Mouse (Mus musculus) CH12.LX (cell line): ENCODE data around the gene Bok. TPM values are rescaled to one million over a fixed set of nuclear protein-coding genes. Genes with fewer than 3 reads are reported as not detected.
"Not testable (repeated sequence)": the region's sequence is repeated elsewhere in the genome, so short reads cannot be mapped to it uniquely, and the experiment has no call there.

ENCODE experiments used
- DNase-seq: peaks from one replicate; pipeline ENCODE4 v3.0.0-alpha.2; 2013; ENCODE audit errors: extremely low read depth
- H3K27ac ChIP-seq: 2 replicates; pipeline ENCODE4 v1.5.1; 2012; ENCODE audit warnings: low read depth, mild to moderate bottlenecking, control low read depth, moderate library complexity; ENCODE audit not compliant: insufficient read depth
- H3K27me3 ChIP-seq: replicated peaks from 2 replicates; pipeline ENCODE3; 2012; ENCODE audit warnings: inconsistent platforms
- H3K36me3 ChIP-seq, 2 experiments: replicated peaks in 1 of 2; 2 replicates each; pipeline versions ENCODE3 to v1.6.1; 2012; ENCODE audit warnings: inconsistent platforms in 1 of 2, low read length in 1 of 2, mild to moderate bottlenecking in 1 of 2, mixed read lengths in 1 of 2, moderate library complexity in 1 of 2; ENCODE audit not compliant: control insufficient read depth in 1 of 2, insufficient read depth in 1 of 2
- H3K4me1 ChIP-seq, 2 experiments: 2 replicates each; pipeline ENCODE4 v1.6.1; 2012; ENCODE audit warnings: inconsistent platforms in 1 of 2, moderate library complexity in 1 of 2; ENCODE audit not compliant: insufficient read depth in 2 of 2, control insufficient read depth in 1 of 2
- H3K4me2 ChIP-seq: 2 replicates; pipeline ENCODE4 v1.6.1; 2012; ENCODE audit warnings: low read depth, mild to moderate bottlenecking, control low read depth; ENCODE audit not compliant: poor library complexity, insufficient read depth, severe bottlenecking
- H3K4me3 ChIP-seq, 3 experiments: fragments of 150-350 bp in 1 of 3; sonication (generic) in 1 of 3; replicated peaks in 1 of 3; 2 replicates each; pipeline versions ENCODE3 to v1.5.1; 2011 to 2012; ENCODE audit warnings: low read depth in 2 of 3, low read length in 2 of 3, mild to moderate bottlenecking in 2 of 3, moderate library complexity in 2 of 3, control low read depth in 1 of 3, improper control_type of control experiment in 1 of 3, inconsistent platforms in 1 of 3, mixed read lengths in 1 of 3; ENCODE audit not compliant: poor library complexity in 1 of 3
- H3K79me2 ChIP-seq: replicated peaks from 2 replicates; pipeline ENCODE4 v1.6.1; 2012; ENCODE audit warnings: mild to moderate bottlenecking, moderate library complexity; ENCODE audit not compliant: control insufficient read depth, poor library complexity, insufficient read depth, severe bottlenecking; ENCODE audit errors: extremely low read depth
- H3K9ac ChIP-seq: 2 replicates; pipeline ENCODE4 v1.6.1; 2012; ENCODE audit warnings: low read depth, mild to moderate bottlenecking, control low read depth, moderate library complexity; ENCODE audit not compliant: insufficient read depth
- H3K9me3 ChIP-seq: replicated peaks from 2 replicates; pipeline ENCODE3; 2012; ENCODE audit warnings: low read length, inconsistent platforms, mixed read lengths
- CTCF ChIP-seq, 2 experiments: IDR thresholded peaks in 1 of 2; conservative IDR thresholded peaks in 1 of 2; 2 replicates each; pipeline ENCODE4 v1.5.1; 2011 to 2012; ENCODE audit warnings: low read depth in 2 of 2, low read length in 2 of 2, improper control_type of control experiment in 1 of 2, inconsistent platforms in 1 of 2, mild to moderate bottlenecking in 1 of 2, moderate library complexity in 1 of 2
- ELF1 ChIP-seq: IDR thresholded peaks from 2 replicates; pipeline ENCODE4 v1.6.1; 2014; ENCODE audit warnings: low read depth, mild to moderate bottlenecking, inconsistent platforms, low read length, improper control_type of control experiment
- GABPA ChIP-seq: IDR thresholded peaks from 2 replicates; pipeline ENCODE4 v1.6.1; 2012; ENCODE audit warnings: low read depth, low read length, improper control_type of control experiment, inconsistent platforms; ENCODE audit not compliant: insufficient replicate concordance
- HCFC1 ChIP-seq: IDR thresholded peaks from 2 replicates; pipeline ENCODE4 v1.6.1; 2012; ENCODE audit warnings: low read depth, mild to moderate bottlenecking, inconsistent platforms, low read length, improper control_type of control experiment
- JUN ChIP-seq: IDR thresholded peaks from 2 replicates; pipeline ENCODE4 v1.6.1; 2011; ENCODE audit warnings: low read depth, mild to moderate bottlenecking, low read length, improper control_type of control experiment, moderate library complexity; ENCODE audit not compliant: insufficient read depth
- MAFK ChIP-seq: IDR thresholded peaks from 2 replicates; pipeline ENCODE4 v1.6.1; 2011; ENCODE audit warnings: low read length, improper control_type of control experiment; ENCODE audit not compliant: insufficient replicate concordance
- MAX ChIP-seq: IDR thresholded peaks from 2 replicates; pipeline ENCODE4 v1.6.1; 2011; ENCODE audit warnings: low read length, improper control_type of control experiment
- MAZ ChIP-seq: IDR thresholded peaks from 2 replicates; pipeline ENCODE4 v1.6.1; 2012; ENCODE audit warnings: low read depth, mild to moderate bottlenecking, inconsistent platforms, low read length, improper control_type of control experiment, moderate library complexity
- MXI1 ChIP-seq: IDR thresholded peaks from 2 replicates; pipeline ENCODE4 v1.6.1; 2011; ENCODE audit warnings: mild to moderate bottlenecking, low read depth, low read length, improper control_type of control experiment
- NRF1 ChIP-seq: IDR thresholded peaks from 2 replicates; pipeline ENCODE4 v1.6.1; 2014; ENCODE audit warnings: low read depth, mild to moderate bottlenecking, inconsistent platforms, low read length, improper control_type of control experiment, moderate library complexity
- POLR2A ChIP-seq: IDR thresholded peaks from 2 replicates; pipeline ENCODE4 v1.6.1; 2011; ENCODE audit warnings: low read depth, mild to moderate bottlenecking, improper control_type of control experiment, low read length
- RAD21 ChIP-seq: IDR thresholded peaks from 2 replicates; pipeline ENCODE4 v1.6.1; 2011; ENCODE audit warnings: low read depth, mild to moderate bottlenecking, low read length, improper control_type of control experiment, moderate library complexity
- SIN3A ChIP-seq: IDR thresholded peaks from 2 replicates; pipeline ENCODE4 v1.6.1; 2012; ENCODE audit warnings: low read length, improper control_type of control experiment, inconsistent platforms
- USF1 ChIP-seq: IDR thresholded peaks from 2 replicates; pipeline ENCODE4 v1.6.1; 2014; ENCODE audit warnings: low read depth, mild to moderate bottlenecking, inconsistent platforms, low read length, improper control_type of control experiment
- USF2 ChIP-seq: conservative IDR thresholded peaks from 2 replicates; pipeline ENCODE4 v1.6.1; 2011; ENCODE audit warnings: low read depth, low read length, improper control_type of control experiment
- ZNF384 ChIP-seq: IDR thresholded peaks from 2 replicates; pipeline ENCODE4 v1.6.1; 2012; ENCODE audit warnings: low read depth, low read length, improper control_type of control experiment, inconsistent platforms
- dilution Hi-C: fragments of 300-500 bp; cut with MboI; formaldehyde crosslinking; loops from 2 replicates; pipeline ENCODE4 v1.14.3; 2020; ENCODE audit warnings: low sequenced_read_pairs; ENCODE audit not compliant: extremely low pct_unique_long_range_greater_than_20kb, extremely low pct_ligation_motif_present
- in situ Hi-C: fragments of 300-500 bp; cut with MboI; formaldehyde crosslinking; loops from 3 replicates; pipeline ENCODE4 v1.14.3; 2019; ENCODE audit warnings: low sequenced_read_pairs, low pct_ligation_motif_present, low pct_unique_long_range_greater_than_20kb, mixed read lengths
- polyA plus RNA-seq: library from polyadenylated mRNA; unstranded; fragments of >175 nt; gene quantifications from 2 replicates; pipeline ENCODE4 v1.2.1, GENCODE M21; 2012; ENCODE audit warnings: low read depth; ENCODE audit not compliant: insufficient read length
- total RNA-seq, 2 experiments: library from RNA; depleted of rRNA; stranded (reverse); fragments of 300-350 nt in 1 of 2; fragments of >200 nt in 1 of 2; gene quantifications; 2 replicates each; pipeline ENCODE4 v1.2.3; 2012 to 2014

Bok gene
- total and polyA plus RNA-seq, 3 experiments, result 0.08 TPM; not detected in 2

GRCm38 (mm10) chr1:93654798-93655197 lies 30.7 kb upstream of the Bok start:
- Histone ChIP-seq H3K9ac (no peak overlapping the region), H3K4me2 (no peak overlapping the region), H3K79me2 (no peaks in the 10 kb centered on the region), H3K4me3 (no peak overlapping the region), H3K9me3 (no peaks in the 10 kb centered on the region), H3K4me1 (no peaks in the 10 kb centered on the region), H3K36me3 (no peaks in the 10 kb centered on the region), H3K27ac (no peak overlapping the region), H3K27me3 (peaks cover 6% of the 10 kb centered on the region)
- dilution Hi-C loops (no loop called here), in situ Hi-C loops (no loop called here)
- TF ChIP-seq SIN3A, result no peak
- TF ChIP-seq MAX, result no peak
- DNase-seq, result no peak

GRCm38 (mm10) chr1:93656325-93657024 lies 29.0 kb upstream of the Bok start:
- DNase-seq, result no peak
- in situ Hi-C loops, result no loop called here
- H3K36me3 ChIP-seq, result no peaks in the 10 kb centered on the region
- no peaks in the 10 kb centered on the region for H3K9me3 ChIP-seq
- no peak overlapping the region for H3K4me3 ChIP-seq
- peaks cover 6% of the 10 kb centered on the region for H3K27me3 ChIP-seq
- H3K79me2 ChIP-seq, result no peaks in the 10 kb centered on the region
- H3K27ac ChIP-seq, result no peak overlapping the region
- H3K4me1 ChIP-seq, result no peaks in the 10 kb centered on the region
- TF ChIP-seq ELF1, result no peak
- no peak for TF ChIP-seq USF2
- TF ChIP-seq RAD21, result no peak
- no peak for TF ChIP-seq JUN
- TF ChIP-seq MXI1, result no peak
- TF ChIP-seq ZNF384, result no peak
- TF ChIP-seq GABPA, result no peak
- TF ChIP-seq MAZ, result no peak
- TF ChIP-seq CTCF (conservative IDR thresholded peaks at IDR 0.05 in 1 of 2, IDR thresholded peaks at IDR 0.05 in 1 of 2; ENCODE audit: low read depth in 2 of 2, low read length in 2 of 2), result no peak
- TF ChIP-seq NRF1, result no peak
- no peak for TF ChIP-seq MAFK
- TF ChIP-seq POLR2A, result no peak
- TF ChIP-seq HCFC1, result no peak
- no peak overlapping the region for H3K9ac ChIP-seq
- dilution Hi-C loops, result no loop called here
- H3K4me2 ChIP-seq, result no peak overlapping the region

GRCm38 (mm10) chr1:93657025-93657360 lies 28.5 kb upstream of the Bok start:
- no peaks in the 10 kb centered on the region for H3K4me1 ChIP-seq
- H3K9me3 ChIP-seq, result no peaks in the 10 kb centered on the region
- no peak overlapping the region for H3K9ac ChIP-seq
- no peak overlapping the region for H3K4me2 ChIP-seq
- H3K27ac ChIP-seq, result no peak overlapping the region
- no peaks in the 10 kb centered on the region for H3K36me3 ChIP-seq
- H3K4me3 ChIP-seq, result no peak overlapping the region
- dilution Hi-C loops, result no loop called here
- in situ Hi-C loops, result no loop called here
- no peak for TF ChIP-seq USF1
- TF ChIP-seq RAD21, result no peak
- H3K79me2 ChIP-seq, result no peaks in the 10 kb centered on the region
- DNase-seq, result no peak
- peaks cover 6% of the 10 kb centered on the region for H3K27me3 ChIP-seq

GRCm38 (mm10) chr1:93658559-93658958 lies 26.9 kb upstream of the Bok start, which contains the start of gene Stk25:
TSS of gene Stk25 (minus strand) at chr1:93658659.
- H3K4me2 ChIP-seq, H3K79me2 ChIP-seq, dilution Hi-C loops, H3K27me3 ChIP-seq, H3K4me1 ChIP-seq, H3K4me3 ChIP-seq, H3K27ac ChIP-seq, in situ Hi-C loops, H3K9ac ChIP-seq, DNase-seq, H3K9me3 ChIP-seq, H3K36me3 ChIP-seq: not testable (repeated sequence)
